Mouse (Mus musculus) stomach, postnatal 0 days (tissue): ENCODE results near the gene Glb1l.

ENCODE experiments used
- CTCF ChIP-seq: IDR thresholded peaks from 2 replicates; pipeline ENCODE4 v1.5.1; 2016; ENCODE audit warnings: antibody characterized with exemption, low read depth, mild to moderate bottlenecking, moderate library complexity
- EP300 ChIP-seq: optimal IDR thresholded peaks from 2 replicates; pipeline ENCODE3; 2016; ENCODE audit warnings: antibody characterized with exemption

DNA sequence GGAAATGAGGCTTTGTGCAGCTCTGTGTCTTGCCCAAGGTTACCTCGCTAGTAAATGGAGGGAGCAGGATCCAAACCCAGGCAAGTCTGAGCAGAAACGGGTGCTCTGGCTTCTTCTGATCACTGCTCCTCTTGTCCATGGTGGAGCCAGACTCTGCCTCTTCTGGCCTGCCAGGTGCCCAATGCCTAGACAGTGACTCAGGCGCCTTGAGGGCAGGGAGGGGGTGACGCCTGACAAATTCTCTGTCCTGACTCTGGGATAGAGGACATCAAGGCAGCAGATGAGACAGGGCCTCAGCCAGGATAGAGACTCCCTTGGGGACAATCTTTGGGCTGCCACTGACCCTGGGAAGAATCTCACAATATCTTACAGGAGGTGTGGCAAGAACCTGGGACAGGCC lies 20.6 kb upstream of the Glb1l start:
- TF ChIP-seq CTCF (no peak), EP300 (no peak)
